Mouse (Mus musculus): ENCODE data around the gene Tnrc6c.

DNA sequence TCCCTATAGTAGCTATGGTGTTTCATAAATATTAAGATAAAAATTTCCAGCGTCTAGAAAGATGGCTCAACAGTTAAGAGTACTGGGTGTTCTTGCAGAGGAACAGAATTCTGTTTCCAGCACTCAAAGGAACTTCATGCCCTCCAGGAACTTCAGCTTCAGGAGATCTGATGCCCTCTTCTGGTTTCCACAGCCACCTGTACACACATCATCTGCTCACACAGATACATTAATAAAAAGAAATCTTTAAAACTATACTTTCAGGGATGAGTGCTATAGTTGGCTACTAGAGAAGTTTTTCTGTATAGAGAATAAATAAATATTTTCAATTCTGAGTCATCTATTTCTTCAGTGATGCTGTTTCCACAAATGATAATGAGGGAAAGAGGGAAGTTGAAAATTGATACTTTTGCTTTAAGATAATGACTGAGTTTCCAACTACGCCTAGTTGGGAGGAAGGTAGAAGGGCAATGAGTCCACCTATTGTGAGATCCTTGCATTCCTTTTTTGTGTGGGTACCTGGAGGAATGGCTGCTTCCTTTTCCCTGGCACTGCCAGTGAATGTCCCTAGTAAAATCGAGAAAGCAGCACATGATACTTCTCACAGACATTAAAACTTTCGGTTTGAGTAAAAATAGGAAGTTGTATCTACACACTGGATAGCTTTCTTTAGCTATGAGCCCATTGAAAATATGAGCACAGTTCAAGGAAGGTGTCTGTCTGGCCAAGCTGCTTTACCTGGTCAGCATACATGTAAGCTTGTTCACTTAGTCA, 9.1 kb downstream of the Tnrc6c start:
- TF ChIP-seq CTCF (IDR thresholded peaks at IDR 0.05; ENCODE audit: borderline replicate concordance, insufficient read depth, low read length) = no peak
- no peak for TF ChIP-seq POLR2A (IDR thresholded peaks at IDR 0.05; ENCODE audit: low read depth, low read length)

Data from embryonic fibroblast, embryonic 13.5 days (primary cell).